Mouse (Mus musculus): ENCODE measurements around the gene Cebpb. TPM values are rescaled to one million over a fixed set of nuclear protein-coding genes. Genes with fewer than 3 reads are reported as not detected.
A peak's percentile ranks its signal among the peaks of the same experiment; 100 is the strongest.

Cebpb gene
- polyA plus RNA-seq, 1 experiment, result 68.5 TPM

DNA sequence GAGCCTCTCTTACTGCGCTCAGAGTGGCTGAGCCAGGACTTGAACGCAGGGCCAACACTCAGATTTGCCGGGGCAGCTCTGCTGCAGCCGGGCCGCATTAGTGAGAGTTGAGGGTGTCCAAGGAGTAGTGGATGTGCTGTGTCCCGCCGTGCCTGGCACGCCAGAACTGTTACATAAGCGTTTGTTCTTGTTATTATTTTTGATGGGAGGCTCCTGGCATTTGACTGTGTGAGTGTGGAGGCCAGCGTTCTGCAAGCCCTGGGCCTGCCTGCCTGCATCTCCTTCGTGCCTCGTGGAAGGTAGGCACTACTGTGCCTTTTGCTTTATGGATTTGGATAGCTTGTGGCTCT is 2.2 kb downstream of the Cebpb start:
- H3K36me3 ChIP-seq (ENCODE audit: control insufficient read depth, insufficient read depth, low read length), result no peaks in the 10 kb centered on the region
- H3K4me1 ChIP-seq (ENCODE audit: control insufficient read depth, insufficient read depth, insufficient read length), result peaks cover 3% of the 10 kb centered on the region; the same call in 1 of the 2 replicates
- TF ChIP-seq POLR2A (IDR thresholded peaks at IDR 0.05; ENCODE audit: low read depth, low read length) (no peak), CTCF (IDR thresholded peaks at IDR 0.05; ENCODE audit: extremely low read depth, insufficient read depth, insufficient read length, insufficient replicate concordance) (no peak)
- H3K27ac ChIP-seq (ENCODE audit: insufficient read depth, low read length), result peak overlapping the region; percentile 34
- DNase-seq (ENCODE audit: low read depth in 1 of 2, low spot score in 2 of 2), result no peak
- H3K27me3 ChIP-seq (ENCODE audit: control insufficient read depth, insufficient read depth, low read length), result no peaks in the 10 kb centered on the region; the same call in 1 of the 2 replicates
- WGBS, result 76% methylated on average over 12 of the region's 12 CpGs
- peak overlapping the region; percentile 21; the same call in 1 of the 2 replicates for H3K4me3 ChIP-seq (ENCODE audit: extremely low read depth, insufficient read depth, insufficient read length)

DNA sequence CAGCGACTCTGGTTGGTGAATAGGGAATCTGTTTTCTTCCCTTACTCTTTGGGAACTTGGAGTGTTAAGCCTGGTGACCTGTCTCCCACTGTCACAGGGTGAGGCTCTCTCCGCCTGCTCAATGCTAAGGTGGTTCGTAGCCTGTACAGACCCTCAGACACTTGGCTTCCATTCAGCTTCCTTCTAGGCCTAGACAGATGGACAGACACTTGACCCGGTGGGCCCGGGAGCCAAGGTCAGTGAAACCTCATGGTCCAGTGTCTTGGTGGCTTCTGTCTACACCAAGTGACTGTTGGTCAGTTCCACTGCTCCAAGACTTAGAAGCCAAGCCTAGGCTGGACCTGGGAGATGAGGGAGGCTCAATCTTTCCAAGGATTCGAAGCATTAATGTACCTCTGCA is 2.7 kb downstream of the Cebpb start:
- TF ChIP-seq CTCF (IDR thresholded peaks at IDR 0.05; ENCODE audit: extremely low read depth, insufficient read depth, insufficient read length, insufficient replicate concordance) (no peak), POLR2A (IDR thresholded peaks at IDR 0.05; ENCODE audit: low read depth, low read length) (no peak)
- Histone ChIP-seq H3K4me1 (ENCODE audit: control insufficient read depth, insufficient read depth, insufficient read length) (peaks cover 3% of the 10 kb centered on the region; the same call in 1 of the 2 replicates), H3K36me3 (ENCODE audit: control insufficient read depth, insufficient read depth, low read length) (no peaks in the 10 kb centered on the region), H3K27me3 (ENCODE audit: control insufficient read depth, insufficient read depth, low read length) (no peaks in the 10 kb centered on the region; the same call in 1 of the 2 replicates), H3K4me3 (ENCODE audit: extremely low read depth, insufficient read depth, insufficient read length) (peak overlapping the region; percentile 5; the same call in 1 of the 2 replicates), H3K27ac (ENCODE audit: insufficient read depth, low read length) (no peak overlapping the region)
- DNase-seq (ENCODE audit: low read depth in 1 of 2, low spot score in 2 of 2), result no peak
- 86% methylated on average over 6 of the region's 6 CpGs for whole genome bisulfite sequencing

DNA sequence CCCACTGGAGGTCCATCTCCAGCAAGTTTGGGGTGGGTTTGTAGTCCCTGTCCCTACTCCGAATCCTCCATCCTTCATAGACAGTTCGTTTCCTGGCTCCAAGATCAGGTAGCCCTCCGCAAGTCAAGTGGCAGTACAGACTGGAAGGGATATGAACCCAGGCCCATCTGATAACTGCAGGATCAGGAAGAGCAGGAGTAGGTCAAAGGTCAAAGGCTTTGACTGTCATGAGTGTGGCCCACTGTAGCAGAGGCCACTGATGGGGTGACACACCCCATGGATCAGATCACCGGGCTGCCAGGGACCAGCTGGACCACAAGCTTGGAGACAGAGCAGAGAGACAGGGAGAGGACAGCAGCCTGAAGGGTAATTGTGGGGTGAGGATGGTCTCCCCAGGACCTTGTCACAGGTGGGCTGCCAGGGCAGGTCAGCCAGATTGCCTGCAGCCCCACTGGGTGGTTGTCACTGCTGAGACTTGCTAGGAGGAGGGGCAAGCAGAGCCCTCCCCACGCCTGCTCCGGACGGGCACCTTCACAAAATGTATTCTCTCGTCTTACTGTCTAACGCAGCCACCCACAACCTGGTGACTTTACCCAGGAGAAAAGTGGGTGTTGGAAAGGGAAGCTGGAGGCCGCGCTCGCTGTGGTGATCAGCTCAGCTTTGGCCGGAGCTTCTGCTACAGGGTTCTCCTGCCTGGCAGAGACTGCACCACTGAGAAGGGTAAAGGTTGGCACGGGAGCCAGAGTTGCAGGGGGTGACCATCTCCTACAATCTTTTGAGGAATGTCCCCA is 3.4 kb downstream of the Cebpb start:
- 92% methylated on average over 14 of the region's 14 CpGs for WGBS
- no peaks in the 10 kb centered on the region for H3K36me3 ChIP-seq (ENCODE audit: control insufficient read depth, insufficient read depth, low read length)
- H3K4me1 ChIP-seq (ENCODE audit: control insufficient read depth, insufficient read depth, insufficient read length), result peaks cover 3% of the 10 kb centered on the region; the same call in 1 of the 2 replicates
- no peaks in the 10 kb centered on the region; the same call in 1 of the 2 replicates for H3K27me3 ChIP-seq (ENCODE audit: control insufficient read depth, insufficient read depth, low read length)
- no peak for TF ChIP-seq CTCF (IDR thresholded peaks at IDR 0.05; ENCODE audit: extremely low read depth, insufficient read depth, insufficient read length, insufficient replicate concordance)
- no peak for TF ChIP-seq POLR2A (IDR thresholded peaks at IDR 0.05; ENCODE audit: low read depth, low read length)
- no peak overlapping the region for H3K27ac ChIP-seq (ENCODE audit: insufficient read depth, low read length)
- DNase-seq (ENCODE audit: low read depth in 1 of 2, low spot score in 2 of 2), result no peak
- H3K4me3 ChIP-seq (ENCODE audit: extremely low read depth, insufficient read depth, insufficient read length), result no peak overlapping the region

DNA sequence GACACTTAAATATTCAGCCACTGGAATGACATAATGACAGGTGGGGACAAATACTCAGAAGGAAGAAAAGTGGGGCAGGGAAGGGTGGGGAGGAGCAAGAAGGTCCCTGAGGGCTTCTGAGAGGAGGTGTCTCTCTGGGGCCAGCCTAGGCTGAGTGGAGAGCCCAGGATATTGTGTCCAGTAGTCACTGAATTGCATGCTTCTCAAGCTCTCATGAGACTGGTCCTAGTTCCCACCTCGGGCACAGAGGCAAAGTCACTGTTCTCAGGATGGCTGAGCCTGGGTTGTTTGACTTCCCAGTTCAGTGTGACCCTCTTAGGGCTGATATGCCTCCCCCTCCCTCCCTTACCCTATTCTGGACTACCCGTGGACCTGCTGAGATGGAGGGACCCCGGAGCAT is 4.1 kb downstream of the Cebpb start:
- H3K27ac ChIP-seq (ENCODE audit: insufficient read depth, low read length), result no peak overlapping the region
- H3K4me1 ChIP-seq (ENCODE audit: control insufficient read depth, insufficient read depth, insufficient read length), result peaks cover 5% of the 10 kb centered on the region
- no peaks in the 10 kb centered on the region for H3K36me3 ChIP-seq (ENCODE audit: control insufficient read depth, insufficient read depth, low read length)
- H3K27me3 ChIP-seq (ENCODE audit: control insufficient read depth, insufficient read depth, low read length), result no peaks in the 10 kb centered on the region; the same call in 1 of the 2 replicates
- H3K4me3 ChIP-seq (ENCODE audit: extremely low read depth, insufficient read depth, insufficient read length), result no peak overlapping the region
- 77% methylated on average over 3 of the region's 3 CpGs for WGBS
- no peak for TF ChIP-seq CTCF (IDR thresholded peaks at IDR 0.05; ENCODE audit: extremely low read depth, insufficient read depth, insufficient read length, insufficient replicate concordance)
- no peak for TF ChIP-seq POLR2A (IDR thresholded peaks at IDR 0.05; ENCODE audit: low read depth, low read length)
- DNase-seq (ENCODE audit: low read depth in 1 of 2, low spot score in 2 of 2), result no peak

DNA sequence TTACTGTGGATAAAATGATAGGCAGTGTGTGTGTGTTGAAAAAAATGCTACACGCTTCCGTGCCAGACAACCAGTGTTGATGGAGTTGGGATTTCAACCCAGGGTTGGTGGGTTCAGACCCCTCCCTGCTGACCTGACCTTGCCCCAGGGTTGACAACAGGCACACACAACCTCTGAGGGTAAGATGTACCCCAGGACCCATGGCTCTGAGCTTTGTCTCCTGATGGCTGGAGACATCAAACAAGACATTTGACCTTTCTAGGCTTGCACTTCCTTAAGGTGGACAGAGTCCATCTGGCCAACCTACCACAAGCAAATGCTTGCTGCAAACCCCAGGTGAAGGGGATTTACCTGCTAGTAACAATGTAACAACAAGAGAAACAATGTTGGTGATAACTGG is 4.8 kb downstream of the Cebpb start:
- Histone ChIP-seq H3K36me3 (ENCODE audit: control insufficient read depth, insufficient read depth, low read length) (no peaks in the 10 kb centered on the region), H3K27ac (ENCODE audit: insufficient read depth, low read length) (no peak overlapping the region), H3K4me1 (ENCODE audit: control insufficient read depth, insufficient read depth, insufficient read length) (peaks cover 5% of the 10 kb centered on the region), H3K4me3 (ENCODE audit: extremely low read depth, insufficient read depth, insufficient read length) (no peak overlapping the region), H3K27me3 (ENCODE audit: control insufficient read depth, insufficient read depth, low read length) (no peaks in the 10 kb centered on the region; the same call in 1 of the 2 replicates)
- DNase-seq (ENCODE audit: low read depth in 1 of 2, low spot score in 2 of 2), result no peak
- WGBS, result 92% methylated on average over 2 of the region's 2 CpGs
- no peak for TF ChIP-seq CTCF (IDR thresholded peaks at IDR 0.05; ENCODE audit: extremely low read depth, insufficient read depth, insufficient read length, insufficient replicate concordance)
- no peak for TF ChIP-seq POLR2A (IDR thresholded peaks at IDR 0.05; ENCODE audit: low read depth, low read length)

DNA sequence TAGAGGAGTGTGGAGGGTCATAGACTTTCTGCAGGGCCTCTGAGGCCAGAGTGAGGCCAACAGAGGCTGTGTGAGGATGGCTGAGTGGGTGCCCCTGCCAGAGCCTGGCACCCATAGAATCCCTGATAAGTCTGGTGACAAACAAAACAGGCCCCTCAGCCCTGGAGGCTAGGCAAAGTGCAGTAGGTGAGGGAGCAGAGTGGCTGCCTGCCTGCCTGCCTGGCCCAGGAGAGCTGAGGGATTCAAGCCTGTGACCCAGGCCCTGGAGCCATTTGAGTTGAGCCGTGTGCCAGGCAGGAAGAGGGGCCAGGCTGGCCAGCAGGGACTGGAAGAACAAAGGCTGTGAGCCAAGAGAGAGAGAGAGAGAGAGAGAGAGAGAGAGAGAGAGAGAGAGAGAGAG is 5.5 kb downstream of the Cebpb start:
- Histone ChIP-seq H3K4me3 (ENCODE audit: extremely low read depth, insufficient read depth, insufficient read length) (no peak overlapping the region), H3K4me1 (ENCODE audit: control insufficient read depth, insufficient read depth, insufficient read length) (peaks cover 5% of the 10 kb centered on the region), H3K27ac (ENCODE audit: insufficient read depth, low read length) (no peak overlapping the region), H3K27me3 (ENCODE audit: control insufficient read depth, insufficient read depth, low read length) (no peaks in the 10 kb centered on the region; the same call in 1 of the 2 replicates), H3K36me3 (ENCODE audit: control insufficient read depth, insufficient read depth, low read length) (no peaks in the 10 kb centered on the region)
- 78% methylated on average over 1 of the region's 1 CpGs for WGBS
- DNase-seq (ENCODE audit: low read depth in 1 of 2, low spot score in 2 of 2), result no peak
- TF ChIP-seq POLR2A (IDR thresholded peaks at IDR 0.05; ENCODE audit: low read depth, low read length) (no peak), CTCF (IDR thresholded peaks at IDR 0.05; ENCODE audit: extremely low read depth, insufficient read depth, insufficient read length, insufficient replicate concordance) (no peak)

DNA sequence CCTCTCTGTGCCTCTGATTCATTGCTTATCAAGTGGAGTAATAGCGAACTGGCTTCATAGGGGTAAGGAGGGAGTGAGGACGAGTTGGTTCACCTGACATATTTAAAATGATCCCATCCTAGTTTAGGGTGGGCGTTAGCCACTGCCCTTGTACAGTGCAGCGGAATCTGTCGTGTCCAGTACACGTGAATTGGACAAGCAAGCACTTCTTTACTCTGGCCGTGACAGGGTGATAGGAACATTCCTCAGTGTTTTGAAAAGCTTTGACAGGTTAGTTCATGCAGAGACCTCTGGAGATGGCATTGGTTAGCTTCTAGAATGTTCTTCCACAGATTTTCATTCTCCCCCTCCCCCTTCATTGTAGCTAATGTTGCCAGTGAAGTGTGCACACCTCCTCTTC is 6.2 kb downstream of the Cebpb start:
- no peak for DNase-seq (ENCODE audit: low read depth in 1 of 2, low spot score in 2 of 2)
- 87% methylated on average over 7 of the region's 7 CpGs for WGBS
- Histone ChIP-seq H3K27ac (ENCODE audit: insufficient read depth, low read length) (no peak overlapping the region), H3K4me3 (ENCODE audit: extremely low read depth, insufficient read depth, insufficient read length) (no peak overlapping the region), H3K4me1 (ENCODE audit: control insufficient read depth, insufficient read depth, insufficient read length) (peaks cover 2% of the 10 kb centered on the region; the same call in 1 of the 2 replicates), H3K27me3 (ENCODE audit: control insufficient read depth, insufficient read depth, low read length) (no peaks in the 10 kb centered on the region), H3K36me3 (ENCODE audit: control insufficient read depth, insufficient read depth, low read length) (no peaks in the 10 kb centered on the region)
- TF ChIP-seq POLR2A (IDR thresholded peaks at IDR 0.05; ENCODE audit: low read depth, low read length) (no peak), CTCF (IDR thresholded peaks at IDR 0.05; ENCODE audit: extremely low read depth, insufficient read depth, insufficient read length, insufficient replicate concordance) (no peak)
